Mouse (Mus musculus): ENCODE results near the gene Mgst3.

GRCm38 (mm10) chr1:167369905-167370304 lies 23.7 kb downstream of the Mgst3 start:
- peak; percentile 80; the same call in 1 of the 2 replicates for TF ChIP-seq CTCF (IDR thresholded peaks at IDR 0.05; ENCODE audit: borderline replicate concordance, control insufficient read depth, extremely low read depth, insufficient read depth, low read length, poor library complexity)
- no peak for TF ChIP-seq POLR2A (IDR thresholded peaks at IDR 0.05; ENCODE audit: control insufficient read depth, extremely low read depth, insufficient read depth, low read length, poor library complexity)

Data from thymus, adult 2 months (tissue).